Mouse (Mus musculus) olfactory bulb, adult 2 months (tissue): Measurements from ENCODE around the gene Ccr9. TPM values are rescaled to one million over a fixed set of nuclear protein-coding genes. Genes with fewer than 3 reads are reported as not detected.

Experiments used
- H3K27ac ChIP-seq: fragments of 200-500 bp; 2 replicates; pipeline ENCODE4 v1.5.1; 2012; ENCODE audit warnings: low read depth, low read length; ENCODE audit not compliant: insufficient read depth
- H3K4me1 ChIP-seq: fragments of 200-500 bp; 2 replicates; pipeline ENCODE4 v1.6.1; 2012; ENCODE audit warnings: low read length; ENCODE audit not compliant: control insufficient read depth, insufficient read depth
- H3K4me3 ChIP-seq: fragments of 200-500 bp; 2 replicates; pipeline ENCODE4 v1.5.1; 2012; ENCODE audit warnings: mild to moderate bottlenecking, low read depth, low read length, moderate library complexity; ENCODE audit not compliant: insufficient read depth
- CTCF ChIP-seq: fragments of 200-500 bp; IDR thresholded peaks from 2 replicates; pipeline ENCODE4 v1.5.1; 2012; ENCODE audit warnings: low read depth, mild to moderate bottlenecking, low read length, moderate library complexity; ENCODE audit not compliant: insufficient read depth
- POLR2A ChIP-seq: fragments of 200-500 bp; IDR thresholded peaks from 2 replicates; pipeline ENCODE4 v1.6.1; 2012; ENCODE audit warnings: mild to moderate bottlenecking, low read depth, low read length, moderate library complexity; ENCODE audit not compliant: insufficient read depth
- WGBS: fragments of 180-500 bp; shearing (Covaris S2); methylation state at CpG from one replicate; pipeline ENCODE4 v1.1.7; 2018; 5-methylcytosine and 5-hydroxymethylcytosine counted together
- polyA plus RNA-seq: library from polyadenylated mRNA; stranded (reverse); fragments of >200 nt; gene quantifications from 2 replicates; pipeline ENCODE4 v1.2.4, GENCODE M21; 2012; ENCODE audit warnings: low replicate concordance; ENCODE audit not compliant: missing spikeins, insufficient read depth, insufficient read length

The Ccr9 gene
- polyA plus RNA-seq, 1 experiment, result not detected

GRCm38 (mm10) chr9:123788855-123789529 lies 110.8 kb downstream of the Ccr9 start:
- Histone ChIP-seq H3K4me1 (no peaks in the 10 kb centered on the region), H3K4me3 (no peak overlapping the region), H3K27ac (no peak overlapping the region)
- TF ChIP-seq CTCF, result no peak
- WGBS, result 57% methylated on average over 4 of the region's 4 CpGs

DNA sequence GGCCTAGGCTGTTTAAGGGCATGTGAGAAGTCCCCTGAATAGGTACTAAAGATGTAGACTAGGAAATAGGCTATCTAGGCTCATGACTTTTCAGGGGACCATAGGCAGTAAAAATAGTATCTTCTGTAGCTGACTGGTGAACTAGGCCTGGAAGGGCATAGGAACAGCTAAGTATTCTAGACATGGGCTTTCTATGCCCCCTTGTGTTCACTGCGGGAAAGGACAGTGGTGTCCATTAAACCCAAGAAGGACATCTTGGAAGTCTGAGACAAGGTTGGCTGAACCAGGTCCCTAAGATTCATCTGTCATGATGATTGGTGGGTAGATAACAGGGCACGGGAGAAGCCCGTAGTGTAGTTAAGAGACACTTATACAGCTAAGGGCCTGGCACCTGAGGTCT lies 117.9 kb downstream of the Ccr9 start:
- TF ChIP-seq POLR2A (no peak), CTCF (no peak)
- 70% methylated on average over 3 of the region's 3 CpGs for WGBS
- Histone ChIP-seq H3K27ac (no peak overlapping the region), H3K4me1 (no peaks in the 10 kb centered on the region), H3K4me3 (no peak overlapping the region)

DNA sequence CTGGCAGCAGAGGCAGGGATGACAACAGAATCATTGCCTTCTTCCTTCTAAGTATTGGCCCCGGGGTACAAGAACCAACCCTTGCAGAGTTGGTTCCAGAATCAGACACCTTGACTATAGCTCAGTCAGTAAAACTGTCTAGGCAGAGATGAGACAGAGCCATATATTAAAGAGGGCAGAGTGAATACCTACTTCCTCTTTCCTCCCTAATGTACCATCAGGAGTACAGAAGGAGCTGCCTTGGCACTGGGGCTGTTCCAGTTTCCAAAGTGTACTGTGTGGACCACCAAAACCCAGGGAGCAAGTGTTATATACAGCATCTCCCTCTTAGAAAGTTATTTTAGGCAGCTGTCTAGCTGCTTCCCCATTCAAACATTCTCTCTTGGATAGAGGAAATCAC lies 123.3 kb downstream of the Ccr9 start:
- WGBS, result 92% methylated on average over 1 of the region's 1 CpGs
- H3K4me3 ChIP-seq, result no peak overlapping the region

GRCm38 (mm10) chr9:123802421-123802820 lies 124.2 kb downstream of the Ccr9 start:
- WGBS, result 96% methylated on average over 2 of the region's 2 CpGs
- no peak for TF ChIP-seq CTCF
- no peak for TF ChIP-seq POLR2A
- Histone ChIP-seq H3K27ac (no peak overlapping the region), H3K4me1 (no peaks in the 10 kb centered on the region), H3K4me3 (no peak overlapping the region)

More for the DNA sequence above, 123.3 kb downstream of the Ccr9 start:
- TF ChIP-seq CTCF, result no peak
- TF ChIP-seq POLR2A, result no peak
- Histone ChIP-seq H3K27ac (no peak overlapping the region), H3K4me1 (no peaks in the 10 kb centered on the region)

DNA sequence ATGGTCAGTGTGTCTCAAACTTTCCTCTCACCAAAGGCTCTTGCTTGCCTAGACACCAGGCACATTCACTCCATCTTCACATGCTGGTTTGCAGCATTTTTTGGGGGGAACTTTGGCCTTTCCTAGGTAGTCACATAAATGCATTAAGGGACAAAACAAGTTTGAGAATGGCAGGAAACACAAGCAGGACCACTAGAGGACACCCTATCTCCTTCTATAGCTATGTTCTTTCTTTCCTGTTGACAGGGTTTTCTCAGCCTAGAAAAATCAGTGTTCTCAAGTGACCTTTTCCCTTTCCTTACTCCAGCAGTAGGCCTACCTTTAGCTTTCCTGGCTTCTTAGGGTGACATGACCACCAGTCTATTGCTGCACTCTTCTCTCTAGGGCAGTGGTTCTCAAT lies 124.7 kb downstream of the Ccr9 start:
- H3K4me1 ChIP-seq, result no peaks in the 10 kb centered on the region
- H3K4me3 ChIP-seq, result no peak overlapping the region
- no peak for TF ChIP-seq CTCF
- TF ChIP-seq POLR2A, result no peak
- H3K27ac ChIP-seq, result no peak overlapping the region

DNA sequence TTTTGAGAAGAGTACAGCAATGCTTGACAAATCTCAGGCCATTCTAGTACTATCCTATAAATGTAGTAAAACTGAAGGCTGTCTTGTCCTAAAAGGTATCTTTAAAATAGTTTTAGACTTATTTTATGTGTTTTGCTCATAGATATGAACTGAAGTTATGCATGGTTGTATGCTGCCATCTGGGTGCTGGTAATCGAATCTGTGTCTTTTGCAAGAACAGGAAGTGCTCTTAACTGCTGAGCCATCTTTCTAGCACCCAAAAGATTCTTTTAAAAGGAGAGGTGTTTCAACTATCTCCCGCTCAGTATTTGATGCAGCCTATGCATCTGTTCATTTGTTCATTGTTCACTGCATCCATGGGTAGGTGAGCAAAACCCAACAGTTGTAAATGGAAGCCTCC lies 127.0 kb downstream of the Ccr9 start:
- H3K4me3 ChIP-seq, result no peak overlapping the region
- no peaks in the 10 kb centered on the region for H3K4me1 ChIP-seq
- TF ChIP-seq POLR2A, result no peak
- no peak for TF ChIP-seq CTCF
- H3K27ac ChIP-seq, result no peak overlapping the region
- 93% methylated on average over 2 of the region's 2 CpGs for WGBS

GRCm38 (mm10) chr9:123806267-123806666 lies 128.0 kb downstream of the Ccr9 start, which contains the start of gene Cxcr6:
Cxcr6 (plus strand) TSS chr9:123806475.
- H3K4me1 ChIP-seq, result no peaks in the 10 kb centered on the region
- no peak for TF ChIP-seq POLR2A
- no peak for TF ChIP-seq CTCF
- H3K4me3 ChIP-seq, result no peak within 1 kb of the TSS
- no peak within 1 kb of the TSS for H3K27ac ChIP-seq
- 90% methylated on average over 5 of the region's 5 CpGs for WGBS

DNA sequence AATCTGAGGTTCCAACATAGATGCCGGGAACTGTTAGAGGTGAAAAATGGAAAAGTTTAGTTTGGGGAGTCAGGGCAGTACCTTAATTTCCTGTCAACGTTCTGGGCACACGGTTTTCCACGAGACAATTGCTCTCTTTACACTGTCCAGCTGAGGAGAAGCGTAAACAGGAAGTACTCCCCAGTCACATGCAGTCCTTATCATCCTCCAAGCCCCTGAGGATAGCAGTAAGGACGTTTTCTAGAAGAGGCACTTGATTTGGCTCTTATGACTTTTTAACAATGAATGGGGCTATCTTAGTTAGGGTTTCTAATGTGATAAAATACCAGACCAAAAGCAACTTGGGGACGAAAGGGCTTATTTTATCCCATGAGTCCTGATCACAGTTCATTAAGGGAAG lies 130.3 kb downstream of the Ccr9 start:
- TF ChIP-seq CTCF (no peak), POLR2A (no peak)
- Histone ChIP-seq H3K4me1 (no peaks in the 10 kb centered on the region), H3K4me3 (no peak overlapping the region), H3K27ac (no peak overlapping the region)
- 84% methylated on average over 7 of the region's 7 CpGs for WGBS

- TF ChIP-seq CTCF (no peak), POLR2A (no peak)
- H3K4me3 ChIP-seq, result no peak overlapping the region
- 96% methylated on average over 3 of the region's 3 CpGs for WGBS
- H3K4me1 ChIP-seq, result no peaks in the 10 kb centered on the region
- H3K27ac ChIP-seq, result no peak overlapping the region
Measured at GRCm38 (mm10) chr9:123811831-123812230, 133.6 kb downstream of the Ccr9 start.

GRCm38 (mm10) chr9:123814326-123814725 lies 136.1 kb downstream of the Ccr9 start:
- Histone ChIP-seq H3K27ac (no peak overlapping the region), H3K4me1 (no peaks in the 10 kb centered on the region), H3K4me3 (no peak overlapping the region)
- WGBS, result 43% methylated on average over 2 of the region's 2 CpGs
- TF ChIP-seq CTCF (no peak), POLR2A (no peak)

- 81% methylated on average over 4 of the region's 4 CpGs for WGBS
- TF ChIP-seq CTCF (no peak), POLR2A (no peak)
- no peaks in the 10 kb centered on the region for H3K4me1 ChIP-seq
- H3K27ac ChIP-seq, result no peak overlapping the region
- H3K4me3 ChIP-seq, result no peak overlapping the region
Measured at GRCm38 (mm10) chr9:123814821-123815220, 136.6 kb downstream of the Ccr9 start.
